Mouse (Mus musculus): Measurements from ENCODE around the gene Adam1a. TPM values are rescaled to one million over a fixed set of nuclear protein-coding genes. Genes with fewer than 3 reads are reported as not detected.

The Adam1a gene
- polyA plus RNA-seq, 1 experiment from 2014 or later: 3.9 TPM

DNA sequence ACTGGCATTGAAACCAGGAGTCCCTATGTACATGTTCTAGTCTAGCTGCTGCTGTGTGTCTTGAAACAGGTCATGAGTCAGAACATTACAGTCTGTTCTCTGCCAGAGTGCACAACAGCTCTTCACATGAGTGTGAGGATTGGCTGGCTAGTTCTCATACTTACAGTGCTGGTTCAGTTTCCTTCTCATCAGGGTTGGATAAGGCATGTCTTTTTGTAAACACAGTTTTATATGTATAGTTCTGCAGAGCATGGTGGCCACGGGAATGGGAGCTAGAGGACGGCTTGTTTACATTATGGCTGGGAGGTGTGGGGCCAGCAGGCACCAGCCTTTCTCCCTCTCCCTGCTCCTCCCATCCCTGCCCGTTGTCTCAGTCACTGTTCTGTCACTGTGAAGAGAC is 75.7 kb downstream of the Adam1a start:
- no peaks in the 10 kb centered on the region for H3K9me3 ChIP-seq
- no peak for ATAC-seq (ENCODE audit: low FRiP score)
- H3K36me3 ChIP-seq: no peaks in the 10 kb centered on the region
- no peak overlapping the region for H3K9ac ChIP-seq
- 48% methylated on average over 3 of the region's 3 CpGs for WGBS
- H3K4me1 ChIP-seq (replicated peaks): no peaks in the 10 kb centered on the region
- H3K4me2 ChIP-seq: no peak overlapping the region
- no peaks in the 10 kb centered on the region for H3K27me3 ChIP-seq
- H3K4me3 ChIP-seq: no peak overlapping the region
- H3K27ac ChIP-seq: no peak overlapping the region

Other genes with a start within 250 kb of the Adam1a start
- gene Trafd1, start 159.8 kb downstream of the Adam1a start, polyA plus RNA-seq (2015; fragmentation: Nextera tagmentation; extraction: Ambion mirVana): 139 and 145 TPM in 2 replicates
- gene Naa25, start 147.5 kb downstream of the Adam1a start, polyA plus RNA-seq (2015; fragmentation: Nextera tagmentation; extraction: Ambion mirVana): 47.7 and 51.8 TPM in 2 replicates
- gene Tmem116, start 93.6 kb downstream of the Adam1a start, polyA plus RNA-seq (2015; fragmentation: Nextera tagmentation; extraction: Ambion mirVana): 1.9 and 2.2 TPM in 2 replicates
- 165 and 166 TPM in 2 replicates for gene Erp29, start 93.0 kb downstream of the Adam1a start, polyA plus RNA-seq (2015; fragmentation: Nextera tagmentation; extraction: Ambion mirVana)
- gene Adam1b, start 42.0 kb downstream of the Adam1a start, polyA plus RNA-seq (2015; fragmentation: Nextera tagmentation; extraction: Ambion mirVana): 0.13 TPM in 1 of 2 replicates, not detected in the other
- gene Gm42878, start within 50 bp of the Adam1a start, polyA plus RNA-seq (2015; fragmentation: Nextera tagmentation; extraction: Ambion mirVana): not detected in 2 replicates
- gene Mapkapk5, start 423 bp upstream of the Adam1a start, polyA plus RNA-seq (2015; fragmentation: Nextera tagmentation; extraction: Ambion mirVana): 55.0 and 59.7 TPM in 2 replicates
- 104 and 109 TPM in 2 replicates for gene Aldh2, start 48.3 kb upstream of the Adam1a start, polyA plus RNA-seq (2015; fragmentation: Nextera tagmentation; extraction: Ambion mirVana)
- 1.7 and 1.8 TPM in 2 replicates for gene Acad12, start 73.5 kb upstream of the Adam1a start, polyA plus RNA-seq (2015; fragmentation: Nextera tagmentation; extraction: Ambion mirVana)
- gene Acad10, start 115.0 kb upstream of the Adam1a start, polyA plus RNA-seq (2015; fragmentation: Nextera tagmentation; extraction: Ambion mirVana): 1.7 and 1.9 TPM in 2 replicates
- gene Brap, start 115.1 kb upstream of the Adam1a start, polyA plus RNA-seq (2015; fragmentation: Nextera tagmentation; extraction: Ambion mirVana): 44.3 and 44.5 TPM in 2 replicates
- gene Atxn2, start 165.9 kb upstream of the Adam1a start, polyA plus RNA-seq (2015; fragmentation: Nextera tagmentation; extraction: Ambion mirVana): 60.9 and 68.3 TPM in 2 replicates

Data from hindbrain, embryonic 13.5 days (tissue).